In genomic region chr3:108411754-108412121, GRCm38 (mm10) we compare ENCODE assay signal across 10 mouse cellular contexts. TPM values are rescaled to one million over a fixed set of nuclear protein-coding genes. Genes with fewer than 3 reads are reported as not detected.
DNase-seq lines count a peak whose midpoint lies in the region; ATAC-seq and TF ChIP-seq lines count a peak whose summit lies in the region.
"Had no signal": no experiment of that assay in that cellular context is flagged by ENCODE, and none has a peak within 500 bp of the region (broad histone marks: within the 10 kb centered on the region; RNA-seq: fewer than 3 reads in every experiment).

No protein-coding gene starts in this region.

- H3K27ac ChIP-seq in gastrocnemius, adult 2 months, result peak overlapping the region; percentile 20; the same call in 1 of the 2 replicates
- peak overlapping the region; percentile 99 for H3K27ac ChIP-seq in forebrain, embryonic 14.5 days (ENCODE audit: low read depth, low read length)
- peak overlapping the region; percentile 96 for H3K27ac ChIP-seq in kidney, adult 2 months (ENCODE audit: insufficient read depth, low read depth, low read length)
- H3K27ac ChIP-seq in lung, embryonic 16.5 days (ENCODE audit: low read length), result peak overlapping the region; percentile 9; the same call in 1 of the 2 replicates
- H3K27ac ChIP-seq: macrophage had no signal

- WGBS in forebrain, embryonic 14.5 days, result 15% methylated on average over 8 of the region's 8 CpGs
- 29% methylated on average over 8 of the region's 8 CpGs for WGBS in kidney, adult 2 months
- WGBS in lung, embryonic 16.5 days, result 49% methylated on average over 8 of the region's 8 CpGs

- peak overlapping the region; percentile 88 for H3K4me2 ChIP-seq in forebrain, embryonic 14.5 days (ENCODE audit: low read length)
- H3K4me2 ChIP-seq in lung, embryonic 16.5 days (ENCODE audit: low read depth, low read length), result peak overlapping the region; percentile 15; the same call in 1 of the 2 replicates

- peaks cover 55% of the 10 kb centered on the region for H3K36me3 ChIP-seq in forebrain, embryonic 14.5 days (ENCODE audit: control insufficient read depth, insufficient read depth, low read length)
- no peaks in the 10 kb centered on the region for H3K36me3 ChIP-seq in kidney, adult 2 months (ENCODE audit: control insufficient read depth, insufficient read depth, low read length)
- peaks cover 21% of the 10 kb centered on the region for H3K36me3 ChIP-seq in lung, embryonic 16.5 days (ENCODE audit: control insufficient read depth, insufficient read depth, low read length)

- no peak for TF ChIP-seq POLR2A in kidney, adult 2 months (IDR thresholded peaks at IDR 0.05; ENCODE audit: low read depth, low read length)

- H3K9me3 ChIP-seq in forebrain, embryonic 14.5 days (replicated peaks; ENCODE audit: control insufficient read depth, low read length), result peaks cover 7% of the 10 kb centered on the region
- peaks cover 18% of the 10 kb centered on the region for H3K9me3 ChIP-seq in lung, embryonic 16.5 days (ENCODE audit: control insufficient read depth, low read length)

- peaks cover 39% of the 10 kb centered on the region for H3K4me1 ChIP-seq in forebrain, embryonic 14.5 days (ENCODE audit: control insufficient read depth, insufficient read depth, low read length)
- peaks cover 50% of the 10 kb centered on the region for H3K4me1 ChIP-seq in kidney, adult 2 months (ENCODE audit: control insufficient read depth, insufficient read depth, low read length)
- H3K4me1 ChIP-seq in lung, embryonic 16.5 days (replicated peaks; ENCODE audit: control insufficient read depth, insufficient read depth, low read length), result peaks cover 15% of the 10 kb centered on the region

- intact Hi-C loops in gastrocnemius, adult 2 months (cut with DNase I), result no loop called here

- no peaks in the 10 kb centered on the region for H3K27me3 ChIP-seq in forebrain, embryonic 14.5 days (replicated peaks; ENCODE audit: control insufficient read depth, insufficient read depth, low read length)
- H3K27me3 ChIP-seq in kidney, adult 2 months (replicated peaks; ENCODE audit: control insufficient read depth, insufficient read depth, low read length), result no peaks in the 10 kb centered on the region
- peaks cover 3% of the 10 kb centered on the region for H3K27me3 ChIP-seq in lung, embryonic 16.5 days (ENCODE audit: control insufficient read depth, insufficient read depth, low read depth, low read length)

- H3K4me3 ChIP-seq in gastrocnemius, adult 2 months, result no peak overlapping the region
- H3K4me3 ChIP-seq in forebrain, embryonic 14.5 days (ENCODE audit: low read depth, low read length), result peak overlapping the region; percentile 38
- H3K4me3 ChIP-seq in kidney, adult 2 months (ENCODE audit: insufficient read depth, low read depth, low read length), result peak overlapping the region; percentile 18; the same call in 1 of the 2 replicates
- no peak overlapping the region for H3K4me3 ChIP-seq in lung, embryonic 16.5 days (ENCODE audit: low read length)

- DNase-seq in gastrocnemius, adult 2 months, result peak; percentile 56
- DNase-seq in gastrocnemius, adult 18-20 months (ENCODE audit: low spot score), result no peak
- peak; percentile 92 for DNase-seq in forebrain, embryonic 14.5 days (ENCODE audit: low spot score)
- peak; percentile 97 for DNase-seq in kidney, adult 2 months
- DNase-seq in c-Kit-positive CD71-positive TER-119-positive erythroid progenitor cells, embryonic 14.5 days (ENCODE audit: low spot score), result no peak
- DNase-seq in B cell, adult 2 months, result no peak

- TF ChIP-seq CTCF in gastrocnemius, adult 2 months (IDR thresholded peaks at IDR 0.05), result no peak
- TF ChIP-seq CTCF in kidney, adult 2 months (conservative IDR thresholded peaks at IDR 0.05; ENCODE audit: insufficient read depth, insufficient read length, low read depth, low read length), result no peak

- peak overlapping the region; percentile 80 for H3K9ac ChIP-seq in forebrain, embryonic 14.5 days (ENCODE audit: low read length)
- H3K9ac ChIP-seq in lung, embryonic 16.5 days (ENCODE audit: low read length), result peak overlapping the region; percentile 39; the same call in 1 of the 2 replicates

- peak; percentile 53; the same call in 1 of the 2 replicates for ATAC-seq in cerebellum, adult (ENCODE audit: insufficient number of reproducible peaks, low FRiP score, low TSS enrichment)
- ATAC-seq in forebrain, embryonic 14.5 days, result peak; percentile 68
- peak; percentile 30; the same call in 1 of the 2 replicates for ATAC-seq in lung, embryonic 16.5 days (ENCODE audit: low read depth)

RNA-seq across cellular contexts. Expression of gene Celsr2, which starts 3.6 kb away (rescaled TPM):
- 1 to 10 TPM; 6.4 to 8.8 TPM for total RNA-seq in gastrocnemius, adult 2 months (2021)
- total RNA-seq in gastrocnemius, adult 18-20 months (2021), result 10 to 100 TPM; 10.0 to 11.6 TPM
- 38.4 and 39.9 TPM in 2 replicates for polyA plus RNA-seq in forebrain, embryonic 14.5 days (2014; fragmentation: Nextera tagmentation; extraction: Ambion mirVana)
- polyA plus RNA-seq in kidney, adult 2 months (2012; rRNA removed), result 60.5 and 67.4 TPM in 2 replicates
- polyA plus RNA-seq in lung, embryonic 16.5 days (2015; fragmentation: Nextera tagmentation; extraction: Ambion mirVana), result 6.8 and 6.9 TPM in 2 replicates
- total RNA-seq: CH12.LX had no signal
- polyA plus RNA-seq: macrophage had no signal

RNA-seq across cellular contexts. Expression of gene Psrc1, which starts 28.1 kb away (rescaled TPM):
- total RNA-seq in gastrocnemius, adult 2 months (2021), result not detected
- not detected for total RNA-seq in gastrocnemius, adult 18-20 months (2021)
- 32.6 and 42.0 TPM in 2 replicates for polyA plus RNA-seq in forebrain, embryonic 14.5 days (2014; fragmentation: Nextera tagmentation; extraction: Ambion mirVana)
- polyA plus RNA-seq in kidney, adult 2 months (2012; rRNA removed), result 1.6 and 1.7 TPM in 2 replicates
- polyA plus RNA-seq in lung, embryonic 16.5 days (2015; fragmentation: Nextera tagmentation; extraction: Ambion mirVana), result 73.9 and 75.6 TPM in 2 replicates

RNA-seq across cellular contexts. Expression of gene Sars, which starts 33.3 kb away (rescaled TPM):
- total RNA-seq in gastrocnemius, adult 2 months (2021), result 100 to 1,000 TPM; 116 to 135 TPM
- total RNA-seq in gastrocnemius, adult 18-20 months (2021), result 100 to 1,000 TPM; 118 to 122 TPM
- 227 and 241 TPM in 2 replicates for polyA plus RNA-seq in forebrain, embryonic 14.5 days (2014; fragmentation: Nextera tagmentation; extraction: Ambion mirVana)
- 49.2 and 58.8 TPM in 2 replicates for polyA plus RNA-seq in kidney, adult 2 months (2012; rRNA removed)
- 112 and 117 TPM in 2 replicates for polyA plus RNA-seq in lung, embryonic 16.5 days (2015; fragmentation: Nextera tagmentation; extraction: Ambion mirVana)

RNA-seq across cellular contexts. Expression of gene Mybphl, which starts 47.0 kb away (rescaled TPM):
- total RNA-seq in gastrocnemius, adult 2 months (2021), result not detected
- not detected for total RNA-seq in gastrocnemius, adult 18-20 months (2021)
- polyA plus RNA-seq in forebrain, embryonic 14.5 days (2014; fragmentation: Nextera tagmentation; extraction: Ambion mirVana), result not detected in 2 replicates
- polyA plus RNA-seq in kidney, adult 2 months (2012; rRNA removed), result 0.06 TPM in 1 of 2 replicates, not detected in the other
- polyA plus RNA-seq in lung, embryonic 16.5 days (2015; fragmentation: Nextera tagmentation; extraction: Ambion mirVana), result 6.1 and 9.9 TPM in 2 replicates
- total RNA-seq: CH12.LX had no signal
- polyA plus RNA-seq: macrophage had no signal

Comparison
In these comparisons a context has a peak if more than half of its experiments do, and no peak if none do; other contexts are left out.
1. DNase-seq: peak in gastrocnemius, adult 2 months (single experiment), forebrain, embryonic 14.5 days (single experiment) and kidney, adult 2 months (single experiment); none in gastrocnemius, adult 18-20 months (single experiment), c-Kit-positive CD71-positive TER-119-positive erythroid progenitor cells, embryonic 14.5 days (single experiment) and B cell, adult 2 months (0 of 2).
2. H3K27ac ChIP-seq: peak in every context shown above with its lines; median percentile 99 in forebrain, embryonic 14.5 days; 96 in kidney, adult 2 months; 20 in gastrocnemius, adult 2 months; 9 in lung, embryonic 16.5 days.
3. H3K4me3 ChIP-seq: peak in forebrain, embryonic 14.5 days (single experiment) and kidney, adult 2 months (single experiment); none in gastrocnemius, adult 2 months (single experiment) and lung, embryonic 16.5 days (single experiment).
4. RNA of gene Psrc1, which starts 28.1 kb away (polyA plus RNA-seq): 73.9 to 75.6 TPM in lung, embryonic 16.5 days and 32.6 to 42.0 TPM in forebrain, embryonic 14.5 days; 1.6 to 1.7 TPM in kidney, adult 2 months; every median in the first group is over 10 times any median in the second.
5. Peak in every context shown above with its lines, with median percentiles within 50 percentile points of each other: ATAC-seq.